Mouse (Mus musculus): ENCODE measurements around the gene Cd163.
A peak's percentile ranks its signal among the peaks of the same experiment; 100 is the strongest.

The Cd163 gene

GRCm38 (mm10) chr6:124364328-124364727 is 59.9 kb downstream of the Cd163 start:
- DNase-seq (ENCODE audit: low read depth, low spot score), result no peak

- DNase-seq (ENCODE audit: low read depth, low spot score), result no peak
These were observed 69.2 kb downstream of the Cd163 start for GRCm38 (mm10) chr6:124373584-124374206.

GRCm38 (mm10) chr6:124374683-124375082 is 70.2 kb downstream of the Cd163 start:
- DNase-seq (ENCODE audit: low read depth, low spot score), result no peak

GRCm38 (mm10) chr6:124375435-124375884 is 71.0 kb downstream of the Cd163 start:
- no peak for DNase-seq (ENCODE audit: low read depth, low spot score)

GRCm38 (mm10) chr6:124376311-124376710 is 71.9 kb downstream of the Cd163 start:
- DNase-seq (ENCODE audit: low read depth, low spot score), result no peak

GRCm38 (mm10) chr6:124377494-124378255 is 73.2 kb downstream of the Cd163 start:
- DNase-seq (ENCODE audit: low read depth, low spot score), result no peak

- DNase-seq (ENCODE audit: low read depth, low spot score), result peak; percentile 24
These were observed 74.9 kb downstream of the Cd163 start for GRCm38 (mm10) chr6:124379331-124379730.
